8 mouse cellular contexts compared by ENCODE assay signal in genomic region chr6:66535028-66535862, GRCm38 (mm10). TPM values are rescaled to one million over a fixed set of nuclear protein-coding genes. Genes with fewer than 3 reads are reported as not detected.
DNase-seq lines count a peak whose midpoint lies in the region; ATAC-seq and TF ChIP-seq lines count a peak whose summit lies in the region.

TSS of gene Mad2l1 (plus strand) at chr6:66535390.

- no peaks in the 10 kb centered on the region for H3K27me3 ChIP-seq in forebrain, embryonic 15.5 days

- peak; percentile 99 for ATAC-seq in forebrain, embryonic 15.5 days (replicated peaks)
- peak; percentile 96 for ATAC-seq in neutrophil, adult 5-6 weeks (ENCODE audit: extremely low read depth, insufficient number of reproducible peaks, low FRiP score, poor library complexity, severe bottlenecking)

- peak; percentile 86; the same call in 1 of the 2 replicates for TF ChIP-seq POLR2A in lung, adult 2 months (IDR thresholded peaks at IDR 0.05; ENCODE audit: borderline replicate concordance, extremely low read depth, low read depth, low read length)

- no peaks in the 10 kb centered on the region for H3K9me3 ChIP-seq in ES-E14 (ENCODE audit: control insufficient read depth, insufficient read depth, low read depth, low read length)
- H3K9me3 ChIP-seq in forebrain, embryonic 15.5 days, result no peaks in the 10 kb centered on the region

- in situ Hi-C loops in ES-E14 (cut with MboI; ENCODE audit: low sequenced_read_pairs in 2 of 2, unreplicated experiment in 2 of 2), result loop anchor here in 1 of 2 experiments (25.0 kb wide), 1 partner anchor 627 kb away; no protein-coding TSS in a partner anchor

- peaks cover 7% of the 10 kb centered on the region for H3K36me3 ChIP-seq in ES-E14 (ENCODE audit: control insufficient read depth, insufficient read depth, low read length, poor library complexity, severe bottlenecking)
- H3K36me3 ChIP-seq in forebrain, embryonic 15.5 days, result peaks cover 8% of the 10 kb centered on the region; the same call in 1 of the 2 replicates

- peak; percentile 99 for DNase-seq in ES-E14 (ENCODE audit: low read depth, low spot score)
- peak; percentile 98 for DNase-seq in cerebellum, adult 11-12 months
- DNase-seq in heart, postnatal 25 days (ENCODE audit: low spot score), result peak; percentile 97
- DNase-seq in layer of hippocampus, adult 18-20 months (ENCODE audit: low spot score in 2 of 2), result peak; percentile 93 to 98
- peak; percentile 96 for DNase-seq in lung, adult 2 months
- DNase-seq in thymus, adult 18-20 months, result peak; percentile 97 to 98

- no peak for TF ChIP-seq CTCF in lung, adult 2 months (IDR thresholded peaks at IDR 0.05; ENCODE audit: insufficient read depth, low read length)

- peak within 1 kb of the TSS; percentile 81 to 92 for H3K4me3 ChIP-seq in ES-E14 (ENCODE audit: insufficient read depth in 1 of 2, low read depth in 1 of 2, low read length in 2 of 2, poor library complexity in 1 of 2, severe bottlenecking in 1 of 2)
- H3K4me3 ChIP-seq in forebrain, embryonic 15.5 days, result peak within 1 kb of the TSS; percentile 67
- H3K4me3 ChIP-seq in lung, adult 2 months (replicated peaks; ENCODE audit: extremely low read depth, low read depth, low read length), result peak within 1 kb of the TSS; percentile 70

- no peaks in the 10 kb centered on the region; a peak in 1 of 4 replicates for H3K4me1 ChIP-seq in ES-E14 (ENCODE audit: control insufficient read depth in 2 of 2, insufficient read depth in 2 of 2, low read length in 2 of 2, poor library complexity in 1 of 2)
- peaks cover 18% of the 10 kb centered on the region for H3K4me1 ChIP-seq in forebrain, embryonic 15.5 days
- H3K4me1 ChIP-seq in lung, adult 2 months (ENCODE audit: control insufficient read depth, insufficient read depth, low read length), result peaks cover 4% of the 10 kb centered on the region; the same call in 1 of the 2 replicates

- H3K4me2 ChIP-seq in forebrain, embryonic 15.5 days (replicated peaks), result peak within 1 kb of the TSS; percentile 80

- WGBS in forebrain, embryonic 15.5 days, result under 1% methylated on average over 57 of the region's 57 CpGs
- WGBS in lung, adult 2 months, result under 1% methylated on average over 57 of the region's 57 CpGs

- H3K27ac ChIP-seq in ES-E14 (ENCODE audit: insufficient read depth, low read depth, low read length, poor library complexity, severe bottlenecking), result peak within 1 kb of the TSS; percentile 83
- peak within 1 kb of the TSS; percentile 87 for H3K27ac ChIP-seq in forebrain, embryonic 15.5 days (replicated peaks)

- intact Hi-C loops in heart, postnatal 25 days (cut with DNase I), result loop anchor here (10.0 kb wide), 1 partner anchor 360 kb away; the partner anchor contains the start of gene Gng12

- H3K9ac ChIP-seq in ES-E14 (ENCODE audit: insufficient read depth, low read depth, low read length, poor library complexity, severe bottlenecking), result peak within 1 kb of the TSS; percentile 90
- peak within 1 kb of the TSS; percentile 61 for H3K9ac ChIP-seq in forebrain, embryonic 15.5 days (replicated peaks)

TF ChIP-seq in ES-E14, 5 proteins besides CTCF, POLR2A, EP300 and RAD21:
- TF ChIP-seq ZNF384 (IDR thresholded peaks at IDR 0.05; ENCODE audit: low read depth, low read length) (no peak; the same call in 1 of the 2 replicates), HCFC1 (IDR thresholded peaks at IDR 0.05; ENCODE audit: borderline replicate concordance, insufficient read depth, low read length) (peak; percentile 30; the same call in 1 of the 2 replicates)

RNA-seq across cellular contexts. Expression of gene Mad2l1, which starts in this region (rescaled TPM):
- total RNA-seq in ES-E14 (2012; rRNA removed), result 67.0 and 78.2 TPM in 2 replicates
- 44.3 and 47.7 TPM in 2 replicates for polyA plus RNA-seq in forebrain, embryonic 15.5 days (2015; fragmentation: Nextera tagmentation; extraction: Ambion mirVana)
- 1 to 10 TPM; 2.9 to 3.6 TPM for total RNA-seq in heart, postnatal 25 days (2021)
- total RNA-seq in layer of hippocampus, adult 18-20 months (2021), result 1 to 10 TPM; 5.0 to 5.2 TPM
- 1.1 and 2.7 TPM in 2 replicates for polyA plus RNA-seq in lung, adult 2 months (2012; rRNA removed)
- 7.0 and 14.5 TPM in 2 replicates for total RNA-seq in neutrophil, adult 5-6 weeks (2017)

Comparison
In these comparisons a context has a peak if more than half of its experiments do, and no peak if none do; other contexts are left out.
1. Peak in every context shown above with its lines: DNase-seq, ATAC-seq, H3K4me3 ChIP-seq and H3K27ac ChIP-seq.
2. RNA of gene Mad2l1 (polyA plus RNA-seq): 44.3 to 47.7 TPM in forebrain, embryonic 15.5 days; 1.1 to 2.7 TPM in lung, adult 2 months; every median in the first group is over 10 times any median in the second.